Mouse (Mus musculus): Measurements from ENCODE around the gene Tmem145.

DNA sequence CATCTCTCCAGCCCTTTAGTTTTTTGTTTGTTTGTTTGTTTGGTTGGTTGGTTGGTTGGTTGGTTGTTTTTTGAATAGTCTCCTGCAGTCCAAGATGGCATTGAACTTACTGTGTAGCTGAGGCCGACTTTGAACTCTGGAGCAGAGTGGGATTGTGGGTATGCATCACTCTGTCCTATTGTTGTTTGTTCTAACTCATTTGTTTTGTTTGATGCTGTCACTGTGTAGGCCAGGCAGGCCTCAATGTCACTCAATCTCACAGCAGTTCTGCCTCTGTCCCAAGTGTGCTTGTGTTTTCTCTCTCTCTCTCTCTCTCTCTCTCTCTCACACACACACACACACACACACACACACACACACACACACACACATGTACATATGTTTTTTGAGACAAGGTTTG, 44.0 kb upstream of the Tmem145 start:
- no peak for TF ChIP-seq CTCF (IDR thresholded peaks at IDR 0.05; ENCODE audit: control insufficient read depth, insufficient read depth, insufficient replicate concordance, low read depth, low read length)
- no peak for TF ChIP-seq POLR2A (IDR thresholded peaks at IDR 0.05; ENCODE audit: control insufficient read depth, low read depth, low read length)
